Mouse (Mus musculus): ENCODE measurements at regions not wholly inside any gene's neighbourhood (a gene's known extent, or its start where the extent isn't known, plus 50 kb on each side); places are given as distances from the start of the nearest gene placed in this dataset.

- no peak for DNase-seq
Observed at GRCm38 (mm10) chr3:39592349-39593117, 705.8 kb downstream of the Fat4 start.

- DNase-seq: no peak
Observed at GRCm38 (mm10) chr3:39609937-39610336, 723.2 kb downstream of the Fat4 start.

- no peak for DNase-seq
Observed at GRCm38 (mm10) chr3:39612408-39612807, 725.7 kb downstream of the Fat4 start.

- DNase-seq: no peak
Observed at GRCm38 (mm10) chr3:39637924-39638323, 751.2 kb downstream of the Fat4 start.

GRCm38 (mm10) chr3:39643194-39643593 is 756.5 kb downstream of the Fat4 start:
- no peak for DNase-seq

GRCm38 (mm10) chr3:39666817-39667216 is 780.1 kb downstream of the Fat4 start:
- DNase-seq: no peak

- no peak for DNase-seq
Observed at GRCm38 (mm10) chr3:39669145-39669544, 782.4 kb downstream of the Fat4 start.

GRCm38 (mm10) chr3:39673997-39674396 is 787.3 kb downstream of the Fat4 start:
- no peak for DNase-seq

GRCm38 (mm10) chr3:39674927-39675326 is 788.2 kb downstream of the Fat4 start:
- no peak for DNase-seq

GRCm38 (mm10) chr3:39705610-39706009 is 818.9 kb downstream of the Fat4 start:
- no peak for DNase-seq

GRCm38 (mm10) chr3:39712795-39713709 is 818.0 kb upstream of the Intu start:
- no peak for DNase-seq

- no peak for DNase-seq
Observed at GRCm38 (mm10) chr3:39714056-39714592, 817.0 kb upstream of the Intu start.

GRCm38 (mm10) chr3:39718946-39719545 is 812.0 kb upstream of the Intu start:
- no peak for DNase-seq

GRCm38 (mm10) chr3:39725755-39726154 is 805.3 kb upstream of the Intu start:
- no peak for DNase-seq

- DNase-seq: no peak
Observed at GRCm38 (mm10) chr3:39736639-39737038, 794.4 kb upstream of the Intu start.

GRCm38 (mm10) chr3:39745947-39746346 is 785.1 kb upstream of the Intu start:
- DNase-seq: no peak

- no peak for DNase-seq
Observed at GRCm38 (mm10) chr3:39768981-39769568, 762.0 kb upstream of the Intu start.

- no peak for DNase-seq
Observed at GRCm38 (mm10) chr3:39776278-39777039, 754.6 kb upstream of the Intu start.

- DNase-seq: no peak
Observed at GRCm38 (mm10) chr3:39779690-39780218, 751.3 kb upstream of the Intu start.

GRCm38 (mm10) chr3:39780270-39780669 is 750.8 kb upstream of the Intu start:
- DNase-seq: no peak

GRCm38 (mm10) chr3:39784901-39785300 is 746.2 kb upstream of the Intu start:
- DNase-seq: no peak

- no peak for DNase-seq
Observed at GRCm38 (mm10) chr3:39809586-39809985, 721.5 kb upstream of the Intu start.

Data from cerebellum, adult 11-12 months (tissue).